Mouse (Mus musculus) T-cell, adult 66 days (primary cell): ENCODE measurements around the gene Ptprm. TPM values are rescaled to one million over a fixed set of nuclear protein-coding genes. Genes with fewer than 3 reads are reported as not detected.

Experiments
- total RNA-seq, 2 experiments: library from RNA; stranded (reverse); gene quantifications; 3 replicates in 1 of 2; 4 replicates in 1 of 2; pipeline ENCODE4 v1.2.4; 2023

The Ptprm gene
- total RNA-seq, result 1 to 10 TPM in 1 of 2 experiments, under 1 TPM in 1; 0.50 to 2.1 TPM

GRCm38 (mm10) chr17:67354451-67355011 lies at the start of gene Ptprm:
Gene Ptprm, minus strand, starts transcription at chr17:67354457.

